Mouse (Mus musculus): ENCODE measurements at regions not wholly inside any gene's neighbourhood (a gene's known extent, or its start where the extent isn't known, plus 50 kb on each side); places are given as distances from the start of the nearest gene placed in this dataset.

DNA sequence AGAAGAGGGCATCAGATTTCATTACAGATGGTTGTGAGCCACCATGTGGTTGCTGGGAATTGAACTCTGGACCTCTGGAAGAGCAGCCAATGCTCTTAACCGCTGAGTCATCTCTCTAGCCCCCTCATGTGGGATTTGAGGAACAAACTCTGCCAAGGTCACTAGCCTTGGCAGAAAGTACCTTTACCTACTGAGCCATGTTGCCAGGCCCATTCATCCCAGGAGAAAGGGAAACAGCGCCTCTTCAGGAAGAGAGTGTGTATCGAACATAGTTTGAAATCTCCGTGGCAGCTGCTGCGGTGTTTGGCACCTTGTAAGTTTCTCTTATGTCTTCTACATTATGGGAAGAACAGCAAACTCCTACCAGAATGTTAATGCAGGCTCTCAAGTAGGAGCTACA, 82.0 kb upstream of the Slc38a2 start:
- no peak overlapping the region for H3K9ac ChIP-seq (replicated peaks; ENCODE audit: low read depth, low read length)
- no peaks in the 10 kb centered on the region for H3K9me3 ChIP-seq (ENCODE audit: control insufficient read depth, low read depth, low read length)
- H3K27me3 ChIP-seq (ENCODE audit: control insufficient read depth, insufficient read depth, low read length): no peaks in the 10 kb centered on the region
- WGBS: 72% methylated on average over 5 of the region's 5 CpGs
- no peak overlapping the region for H3K4me3 ChIP-seq (ENCODE audit: low read depth, low read length)
- no peak overlapping the region for H3K4me2 ChIP-seq (replicated peaks; ENCODE audit: low read depth, low read length)
- no peak overlapping the region for H3K27ac ChIP-seq (ENCODE audit: low read length)
- H3K36me3 ChIP-seq (ENCODE audit: control insufficient read depth, insufficient read depth, low read length): no peaks in the 10 kb centered on the region
- H3K4me1 ChIP-seq (ENCODE audit: control insufficient read depth, insufficient read depth, low read length): no peaks in the 10 kb centered on the region
- ATAC-seq (ENCODE audit: insufficient number of reproducible peaks, insufficient read depth, low FRiP score, low read depth): no peak

DNA sequence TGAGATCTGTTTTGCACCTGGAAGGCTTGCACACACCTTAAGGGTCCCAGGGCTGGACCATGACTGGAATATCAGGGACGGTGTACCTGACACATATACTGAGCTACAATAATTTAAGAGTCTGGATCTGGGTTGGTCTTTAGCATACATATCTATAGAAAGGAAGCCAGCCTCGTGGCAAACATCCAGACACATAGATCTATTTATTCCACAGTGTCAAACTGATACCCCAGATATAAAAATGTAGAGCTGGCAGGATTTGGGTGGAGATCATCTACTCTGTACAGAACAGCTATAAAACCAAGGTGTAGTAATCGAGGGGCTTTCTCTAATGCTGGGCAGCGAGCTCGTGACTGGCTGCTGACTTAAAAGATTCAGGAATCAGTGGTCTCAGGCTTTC, 81.1 kb upstream of the Slc38a2 start:
- H3K27ac ChIP-seq (ENCODE audit: low read length): no peak overlapping the region
- no peaks in the 10 kb centered on the region for H3K36me3 ChIP-seq (ENCODE audit: control insufficient read depth, insufficient read depth, low read length)
- H3K27me3 ChIP-seq (ENCODE audit: control insufficient read depth, insufficient read depth, low read length): no peaks in the 10 kb centered on the region
- no peak overlapping the region for H3K4me2 ChIP-seq (replicated peaks; ENCODE audit: low read depth, low read length)
- no peak for ATAC-seq (ENCODE audit: insufficient number of reproducible peaks, insufficient read depth, low FRiP score, low read depth)
- no peaks in the 10 kb centered on the region for H3K9me3 ChIP-seq (ENCODE audit: control insufficient read depth, low read depth, low read length)
- no peak overlapping the region for H3K9ac ChIP-seq (replicated peaks; ENCODE audit: low read depth, low read length)
- H3K4me1 ChIP-seq (ENCODE audit: control insufficient read depth, insufficient read depth, low read length): no peaks in the 10 kb centered on the region
- no peak overlapping the region for H3K4me3 ChIP-seq (ENCODE audit: low read depth, low read length)
- 84% methylated on average over 5 of the region's 5 CpGs for WGBS

DNA sequence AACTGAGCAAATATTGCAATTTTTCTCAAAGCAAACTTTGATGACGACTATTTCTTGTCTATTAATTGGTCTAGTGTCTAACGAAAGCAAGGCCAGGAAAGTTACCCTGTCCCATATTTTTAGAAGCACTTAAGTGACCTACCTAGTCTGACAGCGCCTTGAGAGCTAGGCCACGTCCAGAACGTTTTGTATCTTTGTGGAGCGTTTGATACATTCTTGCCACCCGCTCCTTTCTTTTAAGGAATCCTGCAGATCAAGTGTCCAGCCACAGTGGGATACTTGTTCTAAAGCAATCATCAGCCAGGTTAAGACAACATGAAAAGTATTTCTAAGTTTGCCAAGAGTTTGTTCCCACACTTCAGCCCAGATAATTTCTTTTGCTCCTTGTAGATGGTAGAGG, 79.8 kb upstream of the Slc38a2 start:
- H3K27me3 ChIP-seq (ENCODE audit: control insufficient read depth, insufficient read depth, low read length): no peaks in the 10 kb centered on the region
- peaks cover 5% of the 10 kb centered on the region; the same call in 1 of the 2 replicates for H3K4me1 ChIP-seq (ENCODE audit: control insufficient read depth, insufficient read depth, low read length)
- no peaks in the 10 kb centered on the region for H3K36me3 ChIP-seq (ENCODE audit: control insufficient read depth, insufficient read depth, low read length)
- no peaks in the 10 kb centered on the region for H3K9me3 ChIP-seq (ENCODE audit: control insufficient read depth, low read depth, low read length)
- no peak for ATAC-seq (ENCODE audit: insufficient number of reproducible peaks, insufficient read depth, low FRiP score, low read depth)
- no peak overlapping the region for H3K27ac ChIP-seq (ENCODE audit: low read length)
- H3K9ac ChIP-seq (replicated peaks; ENCODE audit: low read depth, low read length): no peak overlapping the region
- 73% methylated on average over 7 of the region's 7 CpGs for WGBS
- no peak overlapping the region for H3K4me3 ChIP-seq (ENCODE audit: low read depth, low read length)
- no peak overlapping the region for H3K4me2 ChIP-seq (replicated peaks; ENCODE audit: low read depth, low read length)

DNA sequence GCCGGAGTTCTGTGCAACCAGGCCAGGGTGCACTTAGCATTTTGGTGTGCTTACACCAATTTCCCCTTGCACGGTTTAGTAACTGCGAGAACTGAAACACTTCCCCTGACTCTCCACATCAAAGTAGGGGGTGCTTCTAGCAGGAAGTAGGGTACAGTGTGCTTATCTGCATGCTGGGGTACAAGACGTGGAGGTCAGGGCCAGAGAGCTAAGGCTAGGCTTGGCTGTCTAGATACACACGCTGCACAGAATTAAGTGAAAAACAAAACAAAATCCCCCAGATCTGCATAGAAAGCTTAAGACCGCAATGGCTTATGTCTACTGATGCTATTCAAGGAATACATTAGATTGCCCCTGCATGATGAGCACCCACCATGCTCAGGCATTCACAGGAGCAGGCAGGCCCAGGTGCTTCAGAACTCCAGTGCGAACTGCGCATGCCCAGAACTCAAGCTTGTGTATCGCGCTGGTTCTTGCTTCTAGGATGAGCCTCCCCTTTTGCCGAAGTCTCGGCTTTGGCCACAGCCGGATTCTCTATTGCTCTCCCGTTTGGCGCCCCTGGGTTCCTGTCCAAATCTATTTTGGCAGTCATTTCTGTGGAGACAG, 78.9 kb upstream of the Slc38a2 start:
- no peak for ATAC-seq (ENCODE audit: insufficient number of reproducible peaks, insufficient read depth, low FRiP score, low read depth)
- Histone ChIP-seq H3K9me3 (ENCODE audit: control insufficient read depth, low read depth, low read length) (no peaks in the 10 kb centered on the region), H3K4me2 (replicated peaks; ENCODE audit: low read depth, low read length) (no peak overlapping the region), H3K27ac (ENCODE audit: low read length) (no peak overlapping the region), H3K4me3 (ENCODE audit: low read depth, low read length) (no peak overlapping the region), H3K9ac (replicated peaks; ENCODE audit: low read depth, low read length) (no peak overlapping the region), H3K27me3 (ENCODE audit: control insufficient read depth, insufficient read depth, low read length) (no peaks in the 10 kb centered on the region), H3K36me3 (ENCODE audit: control insufficient read depth, insufficient read depth, low read length) (no peaks in the 10 kb centered on the region), H3K4me1 (ENCODE audit: control insufficient read depth, insufficient read depth, low read length) (peaks cover 12% of the 10 kb centered on the region; the same call in 1 of the 2 replicates)
- 87% methylated on average over 15 of the region's 15 CpGs for WGBS

DNA sequence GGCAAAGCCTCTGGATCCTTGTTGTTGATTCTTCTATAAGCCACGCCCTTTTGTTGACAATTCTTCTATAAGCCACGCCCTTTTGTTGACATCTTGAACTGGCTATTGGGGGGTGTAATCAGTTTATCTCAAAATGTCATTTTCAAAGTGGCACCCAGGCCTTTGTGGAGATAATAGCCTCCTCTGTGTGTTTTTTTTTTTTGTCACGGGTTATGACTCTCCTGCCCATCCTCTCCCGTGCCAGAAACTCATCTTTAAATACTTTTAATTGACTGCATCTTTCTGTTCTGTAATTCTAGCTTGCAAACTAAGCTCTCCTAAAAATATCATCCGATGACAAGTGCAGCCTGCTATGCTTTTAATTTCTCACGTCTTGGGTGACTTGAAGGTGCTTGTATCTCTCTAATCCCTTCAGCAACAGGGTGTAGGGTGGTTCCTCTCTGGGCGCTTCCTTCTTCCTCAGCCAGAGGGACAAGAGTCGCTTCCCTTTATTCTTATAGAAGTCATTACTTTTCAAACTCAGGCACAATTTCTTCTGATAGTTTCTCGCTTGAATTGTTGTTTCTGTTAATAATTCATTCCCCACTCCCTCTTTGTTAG, 77.0 kb upstream of the Slc38a2 start:
- no peaks in the 10 kb centered on the region for H3K9me3 ChIP-seq (ENCODE audit: control insufficient read depth, low read depth, low read length)
- H3K36me3 ChIP-seq (ENCODE audit: control insufficient read depth, insufficient read depth, low read length): no peaks in the 10 kb centered on the region
- no peak overlapping the region for H3K9ac ChIP-seq (replicated peaks; ENCODE audit: low read depth, low read length)
- no peak overlapping the region for H3K27ac ChIP-seq (ENCODE audit: low read length)
- no peaks in the 10 kb centered on the region for H3K27me3 ChIP-seq (ENCODE audit: control insufficient read depth, insufficient read depth, low read length)
- no peak overlapping the region for H3K4me3 ChIP-seq (ENCODE audit: low read depth, low read length)
- 67% methylated on average over 9 of the region's 9 CpGs for WGBS
- H3K4me2 ChIP-seq (replicated peaks; ENCODE audit: low read depth, low read length): no peak overlapping the region
- peaks cover 13% of the 10 kb centered on the region; the same call in 1 of the 2 replicates for H3K4me1 ChIP-seq (ENCODE audit: control insufficient read depth, insufficient read depth, low read length)
- ATAC-seq (ENCODE audit: insufficient number of reproducible peaks, insufficient read depth, low FRiP score, low read depth): no peak

DNA sequence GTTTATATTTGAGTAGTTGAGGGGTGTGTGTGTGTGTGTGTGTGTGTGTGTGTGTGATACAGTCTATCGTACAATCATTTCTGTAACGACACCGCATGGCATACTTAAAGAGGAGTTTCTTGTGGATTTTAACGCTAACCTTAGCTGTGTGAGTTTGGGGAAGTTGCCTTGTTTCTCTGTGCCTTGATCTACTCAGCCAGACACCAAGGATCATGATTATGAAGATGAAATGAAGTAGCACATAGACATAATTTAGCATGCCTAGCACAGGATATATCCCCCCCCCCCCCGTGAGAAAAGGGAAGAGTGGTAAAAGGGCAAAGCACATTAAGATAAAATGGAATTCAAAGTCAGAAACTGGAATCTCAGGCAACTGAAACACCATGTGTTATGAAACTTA, 75.6 kb upstream of the Slc38a2 start:
- Histone ChIP-seq H3K4me3 (ENCODE audit: low read depth, low read length) (no peak overlapping the region), H3K9ac (replicated peaks; ENCODE audit: low read depth, low read length) (no peak overlapping the region), H3K27me3 (ENCODE audit: control insufficient read depth, insufficient read depth, low read length) (no peaks in the 10 kb centered on the region), H3K27ac (ENCODE audit: low read length) (no peak overlapping the region), H3K4me1 (ENCODE audit: control insufficient read depth, insufficient read depth, low read length) (peaks cover 13% of the 10 kb centered on the region; the same call in 1 of the 2 replicates), H3K4me2 (replicated peaks; ENCODE audit: low read depth, low read length) (no peak overlapping the region), H3K9me3 (ENCODE audit: control insufficient read depth, low read depth, low read length) (no peaks in the 10 kb centered on the region), H3K36me3 (ENCODE audit: control insufficient read depth, insufficient read depth, low read length) (no peaks in the 10 kb centered on the region)
- ATAC-seq (ENCODE audit: insufficient number of reproducible peaks, insufficient read depth, low FRiP score, low read depth): no peak
- WGBS: 72% methylated on average over 5 of the region's 5 CpGs

DNA sequence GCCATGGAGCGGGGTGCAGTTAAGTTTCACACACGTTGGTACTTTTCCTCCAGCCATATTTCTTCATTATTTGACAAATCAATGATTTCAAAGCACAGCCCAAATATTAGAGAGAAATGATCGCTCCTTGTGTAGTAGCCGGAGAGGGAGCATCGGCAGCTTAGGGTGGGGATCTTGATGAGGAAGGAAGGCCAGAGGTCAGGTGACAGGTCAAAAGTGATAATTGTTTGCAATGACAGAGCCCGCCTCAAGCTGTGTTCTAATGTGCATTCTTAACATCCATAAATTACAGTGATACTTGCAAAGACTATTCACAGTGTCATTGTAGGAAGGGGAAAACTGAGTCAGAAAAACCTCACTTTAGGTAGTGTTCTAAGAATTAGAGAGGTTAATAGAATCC, 75.1 kb upstream of the Slc38a2 start:
- no peak overlapping the region for H3K4me2 ChIP-seq (replicated peaks; ENCODE audit: low read depth, low read length)
- ATAC-seq (ENCODE audit: insufficient number of reproducible peaks, insufficient read depth, low FRiP score, low read depth): no peak

DNA sequence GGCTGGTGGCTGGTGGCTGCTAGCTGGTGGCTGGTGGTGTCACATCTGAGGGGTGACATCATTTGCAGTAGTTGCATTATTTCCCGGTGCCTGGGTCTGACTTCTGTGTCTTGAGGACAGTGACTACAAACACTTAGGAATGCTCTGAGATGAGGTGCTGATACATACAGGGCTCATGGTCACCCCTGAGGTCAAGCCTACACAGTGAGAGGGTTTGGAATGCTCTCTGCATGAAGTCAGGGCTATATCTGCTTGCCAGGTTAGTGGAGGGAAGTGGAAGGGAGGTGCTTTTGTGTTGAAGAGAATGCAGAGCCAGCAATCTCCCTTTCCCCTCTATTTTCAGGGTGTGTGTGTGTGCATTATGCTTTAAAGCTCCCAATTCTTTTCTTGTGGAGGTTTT, 74.1 kb upstream of the Slc38a2 start:
- Histone ChIP-seq H3K4me2 (replicated peaks; ENCODE audit: low read depth, low read length) (no peak overlapping the region), H3K9me3 (ENCODE audit: control insufficient read depth, low read depth, low read length) (no peaks in the 10 kb centered on the region), H3K9ac (replicated peaks; ENCODE audit: low read depth, low read length) (no peak overlapping the region), H3K27ac (ENCODE audit: low read length) (peak overlapping the region; percentile 68; the same call in 1 of the 2 replicates), H3K36me3 (ENCODE audit: control insufficient read depth, insufficient read depth, low read length) (no peaks in the 10 kb centered on the region), H3K27me3 (ENCODE audit: control insufficient read depth, insufficient read depth, low read length) (no peaks in the 10 kb centered on the region), H3K4me3 (ENCODE audit: low read depth, low read length) (no peak overlapping the region), H3K4me1 (ENCODE audit: control insufficient read depth, insufficient read depth, low read length) (peaks cover 15% of the 10 kb centered on the region; the same call in 1 of the 2 replicates)
- 64% methylated on average over 1 of the region's 1 CpGs for WGBS
- ATAC-seq (ENCODE audit: insufficient number of reproducible peaks, insufficient read depth, low FRiP score, low read depth): no peak

More for the DNA sequence above, 75.1 kb upstream of the Slc38a2 start:
- 31% methylated on average over 6 of the region's 6 CpGs for WGBS
- peaks cover 14% of the 10 kb centered on the region; the same call in 1 of the 2 replicates for H3K4me1 ChIP-seq (ENCODE audit: control insufficient read depth, insufficient read depth, low read length)
- no peaks in the 10 kb centered on the region for H3K36me3 ChIP-seq (ENCODE audit: control insufficient read depth, insufficient read depth, low read length)
- H3K27ac ChIP-seq (ENCODE audit: low read length): peak overlapping the region; percentile 68; the same call in 1 of the 2 replicates
- H3K9me3 ChIP-seq (ENCODE audit: control insufficient read depth, low read depth, low read length): no peaks in the 10 kb centered on the region
- H3K27me3 ChIP-seq (ENCODE audit: control insufficient read depth, insufficient read depth, low read length): no peaks in the 10 kb centered on the region
- no peak overlapping the region for H3K4me3 ChIP-seq (ENCODE audit: low read depth, low read length)
- H3K9ac ChIP-seq (replicated peaks; ENCODE audit: low read depth, low read length): no peak overlapping the region

DNA sequence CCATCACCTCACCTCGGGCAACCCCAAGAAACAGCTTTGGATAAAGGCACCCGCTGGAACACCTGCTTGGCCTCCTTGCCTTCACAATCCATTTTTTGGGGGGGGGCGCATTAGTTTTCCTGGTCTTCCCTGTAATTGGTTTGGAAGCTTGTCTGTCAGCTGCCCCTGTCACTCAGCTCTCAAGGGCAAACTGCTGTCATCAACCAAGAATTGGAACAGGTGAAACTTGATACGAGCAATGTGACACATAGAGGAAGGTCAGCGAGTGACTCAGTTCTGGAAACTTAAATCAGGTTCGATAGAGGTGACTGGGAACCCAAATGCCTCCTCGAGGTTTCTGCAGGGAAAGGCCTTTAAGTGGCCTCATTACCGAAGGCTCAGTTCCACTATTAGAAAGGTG, 73.2 kb upstream of the Slc38a2 start:
- no peaks in the 10 kb centered on the region for H3K9me3 ChIP-seq (ENCODE audit: control insufficient read depth, low read depth, low read length)
- H3K4me3 ChIP-seq (ENCODE audit: low read depth, low read length): no peak overlapping the region
- ATAC-seq (ENCODE audit: insufficient number of reproducible peaks, insufficient read depth, low FRiP score, low read depth): no peak
- H3K36me3 ChIP-seq (ENCODE audit: control insufficient read depth, insufficient read depth, low read length): no peaks in the 10 kb centered on the region
- H3K9ac ChIP-seq (replicated peaks; ENCODE audit: low read depth, low read length): no peak overlapping the region
- no peak overlapping the region for H3K27ac ChIP-seq (ENCODE audit: low read length)
- peaks cover 15% of the 10 kb centered on the region; the same call in 1 of the 2 replicates for H3K4me1 ChIP-seq (ENCODE audit: control insufficient read depth, insufficient read depth, low read length)
- H3K4me2 ChIP-seq (replicated peaks; ENCODE audit: low read depth, low read length): no peak overlapping the region
- WGBS: 66% methylated on average over 8 of the region's 8 CpGs
- H3K27me3 ChIP-seq (ENCODE audit: control insufficient read depth, insufficient read depth, low read length): no peaks in the 10 kb centered on the region

Measured in stomach, embryonic 14.5 days (tissue).